Mouse (Mus musculus) stomach, embryonic 16.5 days (tissue): ENCODE measurements at regions not wholly inside any gene's neighbourhood (a gene's known extent, or its start where the extent isn't known, plus 50 kb on each side); places are given as distances from the start of the nearest gene placed in this dataset.
A peak's percentile ranks its signal among the peaks of the same experiment; 100 is the strongest.

Source experiments
- ATAC-seq: fragments of 200-750 bp; cut with Nextera tagmentation; 2 replicates; pipeline ENCODE4 v1.8.0; 2017; ENCODE audit warnings: moderate number of reproducible peaks, moderate TSS enrichment; ENCODE audit not compliant: insufficient read depth, low FRiP score
- H3K27ac ChIP-seq: fragments of 300-500 bp; sonication (generic); 2 replicates; pipeline ENCODE4 v1.5.1; 2014; ENCODE audit warnings: low read length
- H3K27me3 ChIP-seq: fragments of 300-500 bp; sonication (generic); 2 replicates; pipeline ENCODE4 v1.6.1; 2014; ENCODE audit warnings: low read length, control low read depth, mixed read lengths; ENCODE audit not compliant: control insufficient read depth, insufficient read depth
- H3K36me3 ChIP-seq: fragments of 300-500 bp; sonication (generic); 2 replicates; pipeline ENCODE4 v1.6.1; 2014; ENCODE audit warnings: low read length; ENCODE audit not compliant: control insufficient read depth, insufficient read depth
- H3K4me1 ChIP-seq: fragments of 300-500 bp; sonication (generic); 2 replicates; pipeline ENCODE4 v1.6.1; 2014; ENCODE audit warnings: low read length, control low read depth, mixed read lengths; ENCODE audit not compliant: control insufficient read depth, insufficient read depth
- H3K4me2 ChIP-seq: fragments of 300-500 bp; sonication (generic); 2 replicates; pipeline ENCODE4 v1.6.1; 2014; ENCODE audit warnings: low read depth, low read length, mixed read lengths
- H3K4me3 ChIP-seq: fragments of 300-500 bp; sonication (generic); replicated peaks from 2 replicates; pipeline ENCODE4 v1.5.1; 2014; ENCODE audit warnings: mild to moderate bottlenecking, low read length
- H3K9ac ChIP-seq: fragments of 300-500 bp; sonication (generic); 2 replicates; pipeline ENCODE4 v1.6.1; 2014; ENCODE audit warnings: low read length
- H3K9me3 ChIP-seq: fragments of 300-500 bp; sonication (generic); replicated peaks from 2 replicates; pipeline ENCODE4 v1.6.1; 2016; ENCODE audit warnings: low read length, control low read depth; ENCODE audit not compliant: control insufficient read depth
- WGBS: fragments of 180-500 bp; shearing (Covaris S2); extraction: QIAGEN DNeasy Blood & Tissue Kit; methylation state at CpG from one replicate; pipeline ENCODE4 v1.1.7; 2014; 5-methylcytosine and 5-hydroxymethylcytosine counted together

DNA sequence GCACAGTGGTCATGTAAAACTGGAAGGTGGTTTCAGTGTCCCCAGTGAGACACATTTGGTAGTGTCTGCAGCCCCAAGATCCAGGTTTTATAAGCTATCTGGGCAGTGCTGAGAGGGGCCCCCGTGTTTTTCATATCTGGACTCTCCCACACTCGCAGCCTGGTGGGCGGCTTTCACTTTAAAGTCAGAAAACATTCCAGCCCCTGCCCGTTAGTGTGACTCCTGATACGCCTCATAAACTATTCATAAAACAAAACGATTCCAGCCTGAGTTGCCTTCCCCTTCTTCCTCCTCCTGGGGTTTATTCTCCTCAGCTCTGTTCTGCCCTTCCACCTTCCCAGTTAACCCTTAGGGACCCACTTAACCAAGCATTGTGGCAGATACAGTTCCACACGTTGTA, 159.6 kb downstream of the Wnt5a start:
- Histone ChIP-seq H3K4me3 (no peak overlapping the region), H3K9ac (no peak overlapping the region), H3K9me3 (no peaks in the 10 kb centered on the region), H3K4me1 (no peaks in the 10 kb centered on the region), H3K36me3 (no peaks in the 10 kb centered on the region), H3K27ac (no peak overlapping the region), H3K27me3 (no peaks in the 10 kb centered on the region), H3K4me2 (no peak overlapping the region)
- ATAC-seq = no peak
- 36% methylated on average over 7 of the region's 7 CpGs for WGBS

DNA sequence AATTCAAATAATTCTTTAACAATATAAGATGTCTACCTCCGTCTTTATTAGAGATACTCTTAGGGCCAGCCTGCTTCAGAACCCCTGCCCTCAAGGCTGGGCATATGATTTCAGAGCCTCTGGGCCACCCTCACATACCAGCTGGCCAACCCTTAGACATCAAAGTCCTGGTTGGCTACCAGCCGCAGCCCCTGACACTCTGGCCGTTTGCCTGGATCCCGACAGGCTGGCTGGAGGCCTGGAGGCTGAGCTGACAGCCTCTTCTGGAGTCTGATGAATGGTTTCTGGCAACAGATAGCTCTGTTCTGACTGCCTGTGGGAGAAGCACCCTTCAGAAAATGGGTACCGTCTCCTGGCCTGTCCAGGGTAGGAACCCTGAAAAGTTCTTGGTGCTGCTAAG, 170.9 kb downstream of the Wnt5a start:
- WGBS = 21% methylated on average over 5 of the region's 5 CpGs
- H3K27ac ChIP-seq = peak overlapping the region; percentile 6; the same call in 1 of the 2 replicates
- no peak overlapping the region for H3K9ac ChIP-seq
- no peaks in the 10 kb centered on the region for H3K27me3 ChIP-seq
- H3K9me3 ChIP-seq = no peaks in the 10 kb centered on the region
- no peaks in the 10 kb centered on the region for H3K36me3 ChIP-seq
- H3K4me3 ChIP-seq = no peak overlapping the region
- no peak overlapping the region for H3K4me2 ChIP-seq
- ATAC-seq = no peak
- peaks cover 9% of the 10 kb centered on the region for H3K4me1 ChIP-seq

DNA sequence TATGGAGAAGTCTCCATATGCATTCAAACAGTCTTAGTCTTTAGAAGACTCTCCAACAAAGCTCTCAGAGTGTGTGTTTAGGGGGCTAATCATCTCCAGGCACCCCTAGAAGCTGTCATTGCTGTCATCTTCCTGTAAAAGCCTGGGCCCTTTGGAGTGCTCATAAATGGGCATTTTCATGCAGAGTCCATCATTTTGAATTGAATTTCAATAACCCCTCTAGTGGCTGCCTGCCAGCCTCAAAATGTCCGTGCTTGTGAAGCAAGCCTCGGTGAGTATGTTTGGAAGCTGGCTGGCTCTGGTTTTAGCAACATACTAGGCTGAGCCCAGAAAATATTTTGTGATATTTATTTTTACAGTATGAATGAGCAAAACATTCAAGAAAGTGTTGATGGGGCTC, 195.2 kb downstream of the Wnt5a start:
- no peaks in the 10 kb centered on the region for H3K27me3 ChIP-seq
- H3K9ac ChIP-seq = no peak overlapping the region
- no peak overlapping the region for H3K27ac ChIP-seq
- no peaks in the 10 kb centered on the region for H3K4me1 ChIP-seq
- WGBS = 57% methylated on average over 2 of the region's 2 CpGs
- no peak for ATAC-seq
- H3K4me2 ChIP-seq = no peak overlapping the region
- H3K9me3 ChIP-seq = no peaks in the 10 kb centered on the region
- H3K4me3 ChIP-seq = no peak overlapping the region
- no peaks in the 10 kb centered on the region for H3K36me3 ChIP-seq

DNA sequence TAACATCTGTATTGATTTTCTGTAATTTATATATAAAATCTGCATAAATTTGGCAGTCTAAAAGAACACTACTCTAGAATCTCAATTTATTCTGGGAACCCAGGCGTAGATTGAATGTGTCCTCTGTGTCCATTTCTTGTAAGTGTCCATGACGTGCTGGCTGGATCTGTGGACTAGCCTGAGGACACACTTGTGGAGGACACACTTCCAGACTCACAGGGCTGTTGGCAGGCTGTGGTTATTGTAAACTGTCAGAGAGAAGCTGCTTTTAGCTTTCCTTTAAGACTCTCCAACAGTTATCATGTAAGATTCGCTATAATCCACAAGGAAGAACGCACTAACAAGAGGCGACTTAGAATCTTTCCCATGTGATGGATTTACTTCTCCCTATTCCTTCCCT, 200.2 kb downstream of the Wnt5a start:
- H3K9me3 ChIP-seq = no peaks in the 10 kb centered on the region
- ATAC-seq = no peak
- H3K36me3 ChIP-seq = no peaks in the 10 kb centered on the region
- 89% methylated on average over 5 of the region's 5 CpGs for WGBS
- H3K9ac ChIP-seq = no peak overlapping the region
- H3K27me3 ChIP-seq = no peaks in the 10 kb centered on the region
- no peak overlapping the region for H3K27ac ChIP-seq
- H3K4me1 ChIP-seq = no peaks in the 10 kb centered on the region
- H3K4me2 ChIP-seq = no peak overlapping the region
- H3K4me3 ChIP-seq = no peak overlapping the region

DNA sequence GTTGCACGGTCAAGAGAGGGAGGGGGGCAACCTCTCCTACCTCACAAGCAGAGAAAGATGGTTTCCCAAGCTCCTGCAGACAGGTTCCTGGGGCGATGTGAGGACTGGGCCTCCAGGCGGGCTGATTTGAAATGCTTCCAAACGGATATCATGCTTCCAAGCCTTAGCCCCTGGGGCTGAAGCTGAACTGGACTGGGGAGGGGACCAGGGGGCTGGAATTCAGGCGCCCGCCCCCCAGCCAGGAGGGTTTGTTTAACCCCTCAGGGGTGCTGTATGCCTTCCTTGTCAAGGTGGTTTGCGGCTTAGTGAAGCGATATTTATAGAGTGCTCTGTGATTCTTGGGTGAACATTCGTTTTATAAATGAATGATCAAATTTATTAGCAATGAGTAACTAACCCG, 210.0 kb downstream of the Wnt5a start:
- no peak for ATAC-seq
- 67% methylated on average over 10 of the region's 10 CpGs for WGBS

DNA sequence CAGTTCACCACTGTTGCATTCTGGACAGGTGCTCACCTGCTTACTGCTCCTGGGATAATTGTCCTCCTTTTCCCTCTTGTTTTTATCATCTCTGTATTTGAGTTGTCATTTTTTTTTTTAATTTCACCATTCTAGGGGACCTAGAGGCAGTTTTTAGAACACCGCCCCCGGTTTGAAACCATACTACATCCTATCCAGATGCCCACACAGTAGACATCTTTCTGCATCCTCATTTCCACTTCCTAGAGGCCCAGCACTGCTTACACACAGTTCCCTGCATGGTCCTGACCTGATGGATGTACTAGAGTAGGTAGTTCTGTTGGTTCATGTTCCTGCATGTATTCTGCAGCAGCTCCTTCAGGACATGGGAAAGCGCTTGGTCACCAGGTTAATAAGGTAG, 216.0 kb downstream of the Wnt5a start:
- H3K4me3 ChIP-seq = no peak overlapping the region
- H3K9ac ChIP-seq = no peak overlapping the region
- no peak overlapping the region for H3K4me2 ChIP-seq
- no peaks in the 10 kb centered on the region for H3K9me3 ChIP-seq
- no peaks in the 10 kb centered on the region for H3K4me1 ChIP-seq
- no peak overlapping the region for H3K27ac ChIP-seq
- H3K27me3 ChIP-seq = no peaks in the 10 kb centered on the region
- no peaks in the 10 kb centered on the region for H3K36me3 ChIP-seq
- WGBS = 92% methylated on average over 3 of the region's 3 CpGs
- no peak for ATAC-seq

More for the DNA sequence above, 210.0 kb downstream of the Wnt5a start:
- Histone ChIP-seq H3K4me2 (no peak overlapping the region), H3K36me3 (no peaks in the 10 kb centered on the region), H3K27ac (no peak overlapping the region), H3K9me3 (no peaks in the 10 kb centered on the region), H3K4me3 (no peak overlapping the region), H3K9ac (no peak overlapping the region), H3K27me3 (no peaks in the 10 kb centered on the region), H3K4me1 (no peaks in the 10 kb centered on the region)

DNA sequence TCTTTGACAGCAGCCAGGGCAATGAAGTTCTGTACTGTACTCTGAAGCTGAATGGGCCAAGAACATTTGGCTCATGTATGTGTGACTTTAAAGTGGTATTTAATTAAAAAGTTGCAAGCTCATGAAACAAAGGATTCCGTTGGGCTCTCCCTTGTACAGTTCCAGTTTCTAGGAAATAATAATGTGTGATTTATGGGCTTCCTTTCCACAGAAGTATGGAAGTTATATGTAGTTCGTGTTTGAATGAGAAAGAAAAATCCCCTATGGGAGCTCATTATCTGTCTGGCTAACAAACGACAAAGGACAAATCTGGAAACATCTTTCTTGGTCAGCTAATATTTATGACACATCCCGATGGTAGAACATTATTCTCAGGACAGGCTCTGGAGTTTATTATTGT, 221.1 kb downstream of the Wnt5a start:
- ATAC-seq = no peak
- H3K4me1 ChIP-seq = no peaks in the 10 kb centered on the region
- WGBS = 47% methylated on average over 4 of the region's 4 CpGs

DNA sequence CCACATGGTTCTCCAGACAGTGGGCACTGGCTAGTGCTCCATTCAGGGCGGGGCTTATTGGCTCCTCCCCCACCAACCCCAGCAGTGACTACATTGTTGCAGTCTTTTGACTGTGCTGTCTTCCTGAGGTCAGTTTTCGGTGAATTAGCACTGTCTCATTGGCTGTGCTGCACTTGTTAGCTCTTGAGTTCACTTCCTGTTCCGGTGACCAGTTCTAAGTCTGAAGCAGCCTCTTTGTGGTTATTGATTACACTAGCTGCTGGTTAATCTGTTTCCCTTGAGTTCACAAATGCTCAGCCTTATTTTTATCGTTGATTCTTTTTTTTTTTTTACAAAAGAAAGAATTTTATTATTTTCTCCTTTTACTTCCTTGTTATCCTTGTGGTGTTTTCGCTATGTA, 228.9 kb downstream of the Wnt5a start:
- 73% methylated on average over 5 of the region's 5 CpGs for WGBS
- Histone ChIP-seq H3K9ac (no peak overlapping the region), H3K4me3 (no peak overlapping the region), H3K9me3 (no peaks in the 10 kb centered on the region), H3K4me1 (no peaks in the 10 kb centered on the region), H3K4me2 (no peak overlapping the region), H3K27me3 (no peaks in the 10 kb centered on the region), H3K27ac (no peak overlapping the region), H3K36me3 (no peaks in the 10 kb centered on the region)
- no peak for ATAC-seq

More for the DNA sequence above, 221.1 kb downstream of the Wnt5a start:
- no peak overlapping the region for H3K9ac ChIP-seq
- no peak overlapping the region for H3K27ac ChIP-seq
- H3K27me3 ChIP-seq = no peaks in the 10 kb centered on the region
- H3K4me3 ChIP-seq = no peak overlapping the region
- no peaks in the 10 kb centered on the region for H3K36me3 ChIP-seq
- H3K9me3 ChIP-seq = no peaks in the 10 kb centered on the region
- no peak overlapping the region for H3K4me2 ChIP-seq

DNA sequence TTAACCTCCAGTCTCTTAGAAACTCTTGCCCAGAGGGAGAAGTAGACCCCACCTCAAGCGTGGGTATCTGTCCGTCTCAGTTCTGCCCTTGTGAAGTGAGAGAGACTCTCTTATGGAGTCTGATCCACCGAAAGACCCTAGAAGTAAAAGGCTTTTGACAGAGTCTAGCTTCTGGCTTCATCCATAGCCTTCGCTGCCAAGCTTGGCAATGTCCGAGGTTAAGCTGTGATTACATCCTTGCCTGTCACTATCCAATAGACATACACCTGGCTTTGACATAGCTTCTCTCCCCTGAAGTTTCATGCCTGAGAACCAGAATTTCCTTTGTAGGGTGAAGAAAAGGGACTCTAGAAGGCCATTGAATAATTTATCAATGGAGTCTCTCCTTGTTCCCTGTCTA, 230.9 kb downstream of the Wnt5a start:
- H3K9ac ChIP-seq = no peak overlapping the region
- no peak overlapping the region for H3K4me2 ChIP-seq
- no peaks in the 10 kb centered on the region for H3K9me3 ChIP-seq
- no peak for ATAC-seq
- 90% methylated on average over 5 of the region's 5 CpGs for WGBS
- no peaks in the 10 kb centered on the region for H3K4me1 ChIP-seq
- no peak overlapping the region for H3K4me3 ChIP-seq
- no peak overlapping the region for H3K27ac ChIP-seq
- H3K27me3 ChIP-seq = no peaks in the 10 kb centered on the region
- no peaks in the 10 kb centered on the region for H3K36me3 ChIP-seq

DNA sequence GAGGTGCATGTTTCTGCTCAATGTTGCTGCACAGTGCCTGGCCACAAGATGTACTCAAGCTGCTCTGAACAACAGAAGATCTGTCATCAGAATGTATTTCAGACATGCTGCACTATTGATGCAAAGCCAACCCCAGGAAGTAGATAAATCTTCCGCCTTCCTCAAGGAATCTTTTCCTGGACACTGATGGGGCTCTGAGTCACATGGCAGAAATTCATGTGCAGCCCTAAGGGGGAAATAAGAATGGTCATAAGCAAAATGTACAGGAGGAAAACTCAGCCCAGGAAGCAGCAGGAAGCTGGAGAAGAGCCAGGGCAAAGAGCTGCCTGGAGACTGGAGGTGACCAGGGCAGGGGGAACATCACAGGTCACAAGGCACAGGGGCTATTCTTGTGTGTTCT, 235.5 kb downstream of the Wnt5a start:
- Histone ChIP-seq H3K27me3 (no peaks in the 10 kb centered on the region), H3K9me3 (no peaks in the 10 kb centered on the region), H3K27ac (no peak overlapping the region), H3K36me3 (no peaks in the 10 kb centered on the region), H3K4me3 (no peak overlapping the region), H3K4me2 (no peak overlapping the region), H3K9ac (no peak overlapping the region), H3K4me1 (no peaks in the 10 kb centered on the region)
- WGBS = 66% methylated on average over 1 of the region's 1 CpGs
- 0 out of 2 replicates have a peak, but pooled peaks have one; percentile 21 for ATAC-seq
